Mouse (Mus musculus): ENCODE results near the gene Slain1.

DNA sequence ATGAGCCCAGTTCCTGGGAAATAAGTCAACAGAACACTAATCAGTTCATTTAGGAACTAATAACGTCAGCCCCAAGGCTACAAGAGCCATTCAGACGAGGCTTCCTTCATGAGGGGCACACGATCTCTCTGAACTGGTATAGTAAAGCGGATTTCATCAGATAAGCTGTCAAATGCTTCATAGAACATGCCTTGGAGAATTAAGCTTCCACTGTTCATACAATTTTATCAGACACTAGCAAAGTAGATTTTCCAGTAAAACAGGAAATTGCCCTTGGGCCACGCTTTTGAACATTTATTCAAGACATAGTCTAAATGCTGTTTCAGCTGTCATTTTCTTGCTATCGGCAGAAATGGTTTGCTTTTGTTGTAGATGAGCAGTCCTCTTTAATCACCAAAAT, 97.3 kb downstream of the Slain1 start:
- TF ChIP-seq POLR2A (IDR thresholded peaks at IDR 0.05; ENCODE audit: insufficient read depth, low read length) (no peak), EP300 (IDR thresholded peaks at IDR 0.05; ENCODE audit: insufficient read depth, low read depth, low read length) (no peak)
